Mouse (Mus musculus) forebrain, postnatal 0 days (tissue): ENCODE measurements around the gene Jph4. TPM values are rescaled to one million over a fixed set of nuclear protein-coding genes. Genes with fewer than 3 reads are reported as not detected.
A peak's percentile ranks its signal among the peaks of the same experiment; 100 is the strongest.

Experiments
- ATAC-seq: fragments of 200-750 bp; cut with Nextera tagmentation; 2 replicates; pipeline ENCODE4 v1.8.0; 2017; ENCODE audit warnings: mild to moderate bottlenecking, moderate library complexity
- DNase-seq: peaks from one replicate; pipeline ENCODE4 v3.0.0-alpha.2; 2015
- H3K27ac ChIP-seq: fragments of 300-500 bp; sonication (generic); 2 replicates; pipeline ENCODE4 v1.5.1; 2014; ENCODE audit warnings: low read depth, mild to moderate bottlenecking, antibody characterized with exemption, low read length, moderate library complexity, mixed read lengths
- H3K27me3 ChIP-seq: fragments of 300-500 bp; sonication (generic); 2 replicates; pipeline ENCODE4 v1.6.1; 2014; ENCODE audit warnings: mild to moderate bottlenecking, low read length, mixed read lengths; ENCODE audit not compliant: insufficient read depth
- H3K36me3 ChIP-seq: fragments of 300-500 bp; sonication (generic); 2 replicates; pipeline ENCODE4 v1.6.1; 2014; ENCODE audit warnings: mild to moderate bottlenecking, moderate library complexity; ENCODE audit not compliant: insufficient read depth
- H3K4me1 ChIP-seq: fragments of 300-500 bp; sonication (generic); 2 replicates; pipeline ENCODE4 v1.6.1; 2014; ENCODE audit warnings: antibody characterized with exemption; ENCODE audit not compliant: insufficient read depth
- H3K4me2 ChIP-seq: fragments of 300-500 bp; sonication (generic); 2 replicates; pipeline ENCODE4 v1.6.1; 2014; ENCODE audit warnings: low read depth, mild to moderate bottlenecking, moderate library complexity
- H3K4me3 ChIP-seq: fragments of 300-500 bp; sonication (generic); 2 replicates; pipeline ENCODE4 v1.5.1; 2014; ENCODE audit warnings: low read depth, low read length, mixed read lengths
- H3K9ac ChIP-seq: fragments of 300-500 bp; sonication (generic); 2 replicates; pipeline ENCODE4 v1.6.1; 2014; ENCODE audit warnings: mild to moderate bottlenecking
- H3K9me3 ChIP-seq: fragments of 300-500 bp; sonication (generic); 2 replicates; pipeline ENCODE4 v1.6.1; 2016; ENCODE audit warnings: low read length
- CTCF ChIP-seq: sonication (generic); IDR thresholded peaks from 2 replicates; pipeline ENCODE4 v1.5.1; 2016; ENCODE audit warnings: antibody characterized with exemption, control low read depth, low read depth
- WGBS: fragments of 180-500 bp; shearing (Covaris S2); extraction: QIAGEN DNeasy Blood & Tissue Kit; methylation state at CpG from one replicate; pipeline ENCODE4 v1.1.7; 2014; 5-methylcytosine and 5-hydroxymethylcytosine counted together
- polyA plus RNA-seq: library from polyadenylated mRNA; unstranded; fragments of >200 nt; fragmentation: Nextera tagmentation; extraction: Ambion mirVana; gene quantifications from 2 replicates; pipeline ENCODE4 v1.2.1, GENCODE M21; 2015
- total RNA-seq: library from RNA; depleted of rRNA; stranded (reverse); fragments of >200 nt; gene quantifications from 2 replicates; pipeline ENCODE4 v1.2.3, GENCODE M21; 2014; rRNA removed

Jph4 gene
- total and polyA plus RNA-seq, 2 experiments from 2014 or later: 55.3 to 160 TPM

DNA sequence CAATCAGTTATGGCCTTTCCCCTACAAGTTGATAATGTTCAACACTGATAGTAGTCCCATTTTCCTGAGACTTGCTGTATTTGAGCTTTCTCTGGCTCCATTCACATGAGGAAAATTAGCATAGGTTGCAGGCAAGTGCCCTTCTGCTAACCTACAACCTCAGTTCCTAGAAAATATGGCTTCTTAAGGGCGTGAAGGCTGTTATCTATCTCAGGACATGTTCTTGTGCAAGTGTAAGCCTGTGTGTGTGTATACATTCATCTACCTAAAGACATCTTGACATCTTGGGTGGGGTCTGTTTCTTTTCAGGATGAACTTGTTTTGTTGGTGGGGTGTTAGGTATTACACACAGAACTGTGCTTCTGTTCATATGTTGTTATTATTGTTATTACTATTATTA lies 57.7 kb downstream of the Jph4 start:
- Histone ChIP-seq H3K4me2 (peak overlapping the region; percentile 60), H3K9ac (peak overlapping the region; percentile 14; the same call in 1 of the 2 replicates), H3K27ac (no peak overlapping the region; the same call in 1 of the 2 replicates), H3K4me3 (no peak overlapping the region), H3K9me3 (no peaks in the 10 kb centered on the region), H3K36me3 (peaks cover 26% of the 10 kb centered on the region), H3K4me1 (peaks cover 70% of the 10 kb centered on the region), H3K27me3 (no peaks in the 10 kb centered on the region)
- no peak for DNase-seq
- WGBS: 95% methylated on average over 1 of the region's 1 CpGs
- no peak for ATAC-seq
- TF ChIP-seq CTCF: no peak

Other genes with a start within 250 kb of the Jph4 start
- 7.1 and 7.2 TPM in 2 replicates for gene Homez, start 246.0 kb downstream of the Jph4 start, total RNA-seq
- gene Homez, start 246.0 kb downstream of the Jph4 start, polyA plus RNA-seq: 2.7 and 6.9 TPM in 2 replicates
- 17.4 and 19.7 TPM in 2 replicates for gene Ppp1r3e, start 239.4 kb downstream of the Jph4 start, total RNA-seq
- 2.3 and 3.3 TPM in 2 replicates for gene Ppp1r3e, start 239.4 kb downstream of the Jph4 start, polyA plus RNA-seq
- 33.2 and 38.0 TPM in 2 replicates for gene Bcl2l2, start 233.6 kb downstream of the Jph4 start, total RNA-seq
- gene Bcl2l2, start 233.6 kb downstream of the Jph4 start, polyA plus RNA-seq: 2.5 and 2.9 TPM in 2 replicates
- 3.1 TPM in 1 of 2 replicates, not detected in the other for gene Gm20521, start 233.5 kb downstream of the Jph4 start, total RNA-seq
- gene Gm20521, start 233.5 kb downstream of the Jph4 start, polyA plus RNA-seq: 0.30 and 0.89 TPM in 2 replicates
- gene Pabpn1, start 224.4 kb downstream of the Jph4 start, total RNA-seq: 113 and 116 TPM in 2 replicates
- 105 and 126 TPM in 2 replicates for gene Pabpn1, start 224.4 kb downstream of the Jph4 start, polyA plus RNA-seq
- 327 and 359 TPM in 2 replicates for gene Slc22a17, start 203.8 kb downstream of the Jph4 start, total RNA-seq
- 230 and 282 TPM in 2 replicates for gene Slc22a17, start 203.8 kb downstream of the Jph4 start, polyA plus RNA-seq
- gene Efs, start 190.8 kb downstream of the Jph4 start, total RNA-seq: 22.2 and 29.8 TPM in 2 replicates
- gene Efs, start 190.8 kb downstream of the Jph4 start, polyA plus RNA-seq: 13.4 and 13.5 TPM in 2 replicates
- gene Il25, start 184.2 kb downstream of the Jph4 start, total RNA-seq: 0.38 TPM in 1 of 2 replicates, not detected in the other
- 0.18 and 0.58 TPM in 2 replicates for gene Il25, start 184.2 kb downstream of the Jph4 start, polyA plus RNA-seq
- gene Cmtm5, start 180.7 kb downstream of the Jph4 start, total RNA-seq: 17.9 and 19.9 TPM in 2 replicates
- 17.7 and 22.7 TPM in 2 replicates for gene Cmtm5, start 180.7 kb downstream of the Jph4 start, polyA plus RNA-seq
- 0.23 and 5.8 TPM in 2 replicates for gene Myh6, start 150.0 kb downstream of the Jph4 start, total RNA-seq
- gene Myh6, start 150.0 kb downstream of the Jph4 start, polyA plus RNA-seq: 2.3 and 2.5 TPM in 2 replicates
- gene Gm17428, start 140.0 kb downstream of the Jph4 start, total RNA-seq: not detected in 2 replicates
- gene Gm17428, start 140.0 kb downstream of the Jph4 start, polyA plus RNA-seq: not detected in 2 replicates
- gene Myh7, start 122.3 kb downstream of the Jph4 start, total RNA-seq: 8.5 and 9.3 TPM in 2 replicates
- gene Myh7, start 122.3 kb downstream of the Jph4 start, polyA plus RNA-seq: 8.8 and 9.6 TPM in 2 replicates
- 24.2 and 36.8 TPM in 2 replicates for gene Ngdn, start 101.5 kb downstream of the Jph4 start, total RNA-seq
- 47.9 and 51.3 TPM in 2 replicates for gene Ngdn, start 101.5 kb downstream of the Jph4 start, polyA plus RNA-seq
- 8.9 and 11.1 TPM in 2 replicates for gene Zfhx2, start 24.6 kb downstream of the Jph4 start, total RNA-seq
- gene Zfhx2, start 24.6 kb downstream of the Jph4 start, polyA plus RNA-seq: 2.7 and 7.5 TPM in 2 replicates
- gene Thtpa, start 22.2 kb downstream of the Jph4 start, total RNA-seq: 49.0 and 55.2 TPM in 2 replicates
- gene Thtpa, start 22.2 kb downstream of the Jph4 start, polyA plus RNA-seq: 47.2 and 48.0 TPM in 2 replicates
- 11.3 and 12.8 TPM in 2 replicates for gene Ap1g2, start 10.3 kb downstream of the Jph4 start, total RNA-seq
- gene Ap1g2, start 10.3 kb downstream of the Jph4 start, polyA plus RNA-seq: 4.2 and 5.5 TPM in 2 replicates
- 0.31 and 0.67 TPM in 2 replicates for gene Dhrs2, start 105.1 kb upstream of the Jph4 start, total RNA-seq
- gene Dhrs2, start 105.1 kb upstream of the Jph4 start, polyA plus RNA-seq: 0.30 and 0.57 TPM in 2 replicates